Mouse (Mus musculus) erythroblast, embryonic 14.5 days (primary cell): ENCODE results near the gene Ccr4.

Experiments used
- GATA1 ChIP-seq: IDR thresholded peaks from 2 replicates; pipeline ENCODE4 v1.6.1; 2012; ENCODE audit warnings: low read length, inconsistent platforms, mixed read lengths
- TAL1 ChIP-seq: IDR thresholded peaks from 3 replicates; pipeline ENCODE4 v1.6.1; 2012; ENCODE audit warnings: low read length, inconsistent platforms, mixed read lengths

DNA sequence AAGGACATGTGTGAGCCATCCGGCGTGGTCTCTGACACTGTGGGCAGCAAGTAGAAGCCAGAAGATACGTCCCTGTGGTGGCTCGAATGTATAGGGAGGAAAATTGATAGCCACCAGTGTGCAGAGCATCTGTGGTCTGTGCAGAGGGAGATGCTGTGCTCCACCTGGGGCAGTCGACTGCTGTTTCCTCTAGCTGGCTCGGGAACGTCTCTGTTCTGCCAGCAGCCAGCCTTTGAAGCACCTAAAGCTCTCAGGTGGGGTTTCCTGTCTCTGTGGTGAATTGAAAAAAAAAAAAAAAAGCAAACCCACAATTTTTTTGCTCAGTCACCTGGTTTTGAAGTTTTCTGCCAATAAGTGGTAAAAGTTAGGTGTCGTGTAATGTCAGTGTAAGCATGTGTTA, 61.4 kb downstream of the Ccr4 start:
- TF ChIP-seq TAL1: no peak
- no peak for TF ChIP-seq GATA1
